Mouse (Mus musculus): ENCODE data around the gene Wrnip1. TPM values are rescaled to one million over a fixed set of nuclear protein-coding genes. Genes with fewer than 3 reads are reported as not detected.

The Wrnip1 gene
- total and polyA plus RNA-seq, 2 experiments from 2014 or later = 29.9 to 82.6 TPM

- ATAC-seq = no peak
- Histone ChIP-seq H3K4me2 (ENCODE audit: low read depth, low read length) (no peak overlapping the region), H3K36me3 (ENCODE audit: insufficient read depth, low read length) (no peaks in the 10 kb centered on the region), H3K4me3 (ENCODE audit: low read length) (no peak overlapping the region), H3K4me1 (ENCODE audit: insufficient read depth, low read length) (no peaks in the 10 kb centered on the region), H3K9ac (replicated peaks; ENCODE audit: low read length) (no peak overlapping the region), H3K27me3 (ENCODE audit: insufficient read depth, low read length) (no peaks in the 10 kb centered on the region), H3K27ac (no peak overlapping the region), H3K9me3 (ENCODE audit: low read length) (no peaks in the 10 kb centered on the region)
- no peak for DNase-seq (ENCODE audit: low spot score)
- WGBS = 59% methylated on average over 3 of the region's 3 CpGs
- TF ChIP-seq CTCF (IDR thresholded peaks at IDR 0.05; ENCODE audit: low read depth) = no peak
Measured at GRCm38 (mm10) chr13:32832776-32833175, 30.9 kb downstream of the Wrnip1 start.

DNA sequence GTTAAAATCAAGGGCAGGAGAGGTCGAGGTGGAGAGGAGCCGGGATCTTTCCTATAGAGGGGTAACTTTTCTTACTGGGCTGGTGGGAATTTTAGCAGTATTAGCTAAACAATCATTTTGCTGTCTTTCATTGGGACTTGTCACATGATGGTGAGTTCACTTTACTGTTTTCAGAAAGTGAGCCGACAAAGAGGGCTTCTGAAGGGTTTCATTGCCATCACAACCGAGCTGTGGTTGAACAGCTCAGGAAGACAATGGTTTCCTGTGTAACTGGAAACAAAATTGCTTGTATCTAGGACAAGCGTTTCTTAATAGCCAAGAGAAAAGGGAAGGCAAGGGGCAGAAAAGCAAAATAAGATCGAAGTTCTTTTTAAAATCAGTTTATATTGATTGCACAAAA lies 31.4 kb downstream of the Wrnip1 start:
- Histone ChIP-seq H3K27me3 (ENCODE audit: insufficient read depth, low read length) (no peaks in the 10 kb centered on the region), H3K4me3 (ENCODE audit: low read length) (no peak overlapping the region), H3K36me3 (ENCODE audit: insufficient read depth, low read length) (no peaks in the 10 kb centered on the region), H3K9ac (replicated peaks; ENCODE audit: low read length) (no peak overlapping the region), H3K27ac (no peak overlapping the region), H3K4me2 (ENCODE audit: low read depth, low read length) (no peak overlapping the region), H3K9me3 (ENCODE audit: low read length) (no peaks in the 10 kb centered on the region), H3K4me1 (ENCODE audit: insufficient read depth, low read length) (no peaks in the 10 kb centered on the region)
- no peak for TF ChIP-seq CTCF (IDR thresholded peaks at IDR 0.05; ENCODE audit: low read depth)
- WGBS = 73% methylated on average over 6 of the region's 6 CpGs
- ATAC-seq = peak; percentile 40; the same call in 1 of the 2 replicates
- no peak for DNase-seq (ENCODE audit: low spot score)

GRCm38 (mm10) chr13:32834513-32834912 lies 32.7 kb downstream of the Wrnip1 start:
- H3K36me3 ChIP-seq (ENCODE audit: insufficient read depth, low read length) = no peaks in the 10 kb centered on the region
- H3K27me3 ChIP-seq (ENCODE audit: insufficient read depth, low read length) = no peaks in the 10 kb centered on the region
- H3K4me3 ChIP-seq (ENCODE audit: low read length) = no peak overlapping the region
- no peak for ATAC-seq
- H3K4me2 ChIP-seq (ENCODE audit: low read depth, low read length) = no peak overlapping the region
- H3K4me1 ChIP-seq (ENCODE audit: insufficient read depth, low read length) = no peaks in the 10 kb centered on the region
- WGBS = 93% methylated on average over 5 of the region's 5 CpGs
- TF ChIP-seq CTCF (IDR thresholded peaks at IDR 0.05; ENCODE audit: low read depth) = no peak
- H3K27ac ChIP-seq = no peak overlapping the region
- H3K9ac ChIP-seq (replicated peaks; ENCODE audit: low read length) = no peak overlapping the region
- no peaks in the 10 kb centered on the region for H3K9me3 ChIP-seq (ENCODE audit: low read length)
- DNase-seq (ENCODE audit: low spot score) = no peak

DNA sequence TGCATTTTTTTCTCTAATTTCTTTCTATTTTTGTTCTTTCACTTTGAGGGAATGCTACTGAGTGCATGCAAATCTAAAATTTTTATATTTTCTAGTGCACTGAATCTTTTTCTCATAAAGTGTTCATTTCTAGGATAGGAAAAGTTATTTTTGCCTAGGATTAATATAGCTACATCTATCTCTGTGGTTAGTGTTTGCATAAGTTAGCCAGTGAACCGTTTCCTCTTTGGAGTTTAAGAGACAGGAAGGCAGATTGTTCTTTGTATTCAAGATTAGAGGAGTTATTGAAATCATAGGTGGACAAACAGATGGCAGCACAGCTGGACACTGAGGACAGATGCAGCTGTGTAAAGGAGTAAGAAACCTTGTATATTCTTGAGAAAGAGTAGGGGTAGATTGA lies 37.5 kb downstream of the Wrnip1 start:
- ATAC-seq (no peak), DNase-seq (ENCODE audit: low spot score) (no peak)
- H3K9me3 ChIP-seq (ENCODE audit: low read length) = no peaks in the 10 kb centered on the region
- H3K4me3 ChIP-seq (ENCODE audit: low read length) = no peak overlapping the region
- TF ChIP-seq CTCF (IDR thresholded peaks at IDR 0.05; ENCODE audit: low read depth) = no peak
- no peaks in the 10 kb centered on the region for H3K27me3 ChIP-seq (ENCODE audit: insufficient read depth, low read length)
- 54% methylated on average over 1 of the region's 1 CpGs for WGBS
- H3K4me2 ChIP-seq (ENCODE audit: low read depth, low read length) = no peak overlapping the region
- no peak overlapping the region for H3K9ac ChIP-seq (replicated peaks; ENCODE audit: low read length)
- H3K4me1 ChIP-seq (ENCODE audit: insufficient read depth, low read length) = no peaks in the 10 kb centered on the region
- no peaks in the 10 kb centered on the region for H3K36me3 ChIP-seq (ENCODE audit: insufficient read depth, low read length)
- H3K27ac ChIP-seq = no peak overlapping the region

GRCm38 (mm10) chr13:32841349-32841748 lies 39.5 kb downstream of the Wrnip1 start:
- ATAC-seq = no peak
- no peak overlapping the region for H3K27ac ChIP-seq
- 86% methylated on average over 3 of the region's 3 CpGs for WGBS

GRCm38 (mm10) chr13:32846221-32846620 lies 44.4 kb downstream of the Wrnip1 start:
- no peak for ATAC-seq
- H3K9ac ChIP-seq (replicated peaks; ENCODE audit: low read length) = no peak overlapping the region
- TF ChIP-seq CTCF (IDR thresholded peaks at IDR 0.05; ENCODE audit: low read depth) = no peak
- H3K36me3 ChIP-seq (ENCODE audit: insufficient read depth, low read length) = no peaks in the 10 kb centered on the region
- H3K9me3 ChIP-seq (ENCODE audit: low read length) = no peaks in the 10 kb centered on the region
- DNase-seq (ENCODE audit: low spot score) = no peak
- no peaks in the 10 kb centered on the region for H3K27me3 ChIP-seq (ENCODE audit: insufficient read depth, low read length)
- H3K4me3 ChIP-seq (ENCODE audit: low read length) = no peak overlapping the region
- H3K4me2 ChIP-seq (ENCODE audit: low read depth, low read length) = no peak overlapping the region
- H3K27ac ChIP-seq = no peak overlapping the region
- H3K4me1 ChIP-seq (ENCODE audit: insufficient read depth, low read length) = no peaks in the 10 kb centered on the region

More at GRCm38 (mm10) chr13:32841349-32841748, 39.5 kb downstream of the Wrnip1 start:
- H3K9ac ChIP-seq (replicated peaks; ENCODE audit: low read length) = no peak overlapping the region
- no peak for TF ChIP-seq CTCF (IDR thresholded peaks at IDR 0.05; ENCODE audit: low read depth)
- no peak overlapping the region for H3K4me2 ChIP-seq (ENCODE audit: low read depth, low read length)
- no peak overlapping the region for H3K4me3 ChIP-seq (ENCODE audit: low read length)
- H3K27me3 ChIP-seq (ENCODE audit: insufficient read depth, low read length) = no peaks in the 10 kb centered on the region
- H3K4me1 ChIP-seq (ENCODE audit: insufficient read depth, low read length) = no peaks in the 10 kb centered on the region
- no peaks in the 10 kb centered on the region for H3K9me3 ChIP-seq (ENCODE audit: low read length)
- no peak for DNase-seq (ENCODE audit: low spot score)
- H3K36me3 ChIP-seq (ENCODE audit: insufficient read depth, low read length) = no peaks in the 10 kb centered on the region

DNA sequence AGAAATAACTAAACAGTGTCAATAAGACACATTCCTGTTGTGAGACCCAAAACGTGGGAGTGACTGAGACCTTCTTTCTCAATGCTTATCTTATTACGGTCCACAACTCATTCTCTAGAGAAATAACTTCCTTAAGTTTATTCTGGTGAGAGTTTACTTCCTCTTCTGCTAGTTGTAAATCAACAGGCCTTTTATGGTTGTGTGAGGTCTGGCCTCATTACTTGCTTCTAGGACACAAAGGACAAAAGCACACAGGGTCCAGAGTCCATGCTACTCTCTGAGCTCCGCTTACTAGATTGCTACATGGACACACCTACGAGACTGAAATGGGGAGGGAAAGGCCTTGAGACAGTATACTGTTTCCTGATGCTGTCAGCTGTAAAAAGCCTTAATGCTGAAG lies 47.3 kb downstream of the Wrnip1 start:
- H3K4me1 ChIP-seq (ENCODE audit: insufficient read depth, low read length) = no peaks in the 10 kb centered on the region
- H3K9ac ChIP-seq (replicated peaks; ENCODE audit: low read length) = no peak overlapping the region
- no peaks in the 10 kb centered on the region for H3K36me3 ChIP-seq (ENCODE audit: insufficient read depth, low read length)
- TF ChIP-seq CTCF (IDR thresholded peaks at IDR 0.05; ENCODE audit: low read depth) = no peak
- H3K27ac ChIP-seq = no peak overlapping the region
- H3K4me2 ChIP-seq (ENCODE audit: low read depth, low read length) = no peak overlapping the region
- H3K27me3 ChIP-seq (ENCODE audit: insufficient read depth, low read length) = no peaks in the 10 kb centered on the region
- H3K9me3 ChIP-seq (ENCODE audit: low read length) = no peaks in the 10 kb centered on the region
- H3K4me3 ChIP-seq (ENCODE audit: low read length) = no peak overlapping the region
- DNase-seq (ENCODE audit: low spot score) = no peak
- no peak for ATAC-seq
- WGBS = 82% methylated on average over 4 of the region's 4 CpGs
